ENCODE assay signal across 8 mouse cellular contexts in the genomic region with DNA sequence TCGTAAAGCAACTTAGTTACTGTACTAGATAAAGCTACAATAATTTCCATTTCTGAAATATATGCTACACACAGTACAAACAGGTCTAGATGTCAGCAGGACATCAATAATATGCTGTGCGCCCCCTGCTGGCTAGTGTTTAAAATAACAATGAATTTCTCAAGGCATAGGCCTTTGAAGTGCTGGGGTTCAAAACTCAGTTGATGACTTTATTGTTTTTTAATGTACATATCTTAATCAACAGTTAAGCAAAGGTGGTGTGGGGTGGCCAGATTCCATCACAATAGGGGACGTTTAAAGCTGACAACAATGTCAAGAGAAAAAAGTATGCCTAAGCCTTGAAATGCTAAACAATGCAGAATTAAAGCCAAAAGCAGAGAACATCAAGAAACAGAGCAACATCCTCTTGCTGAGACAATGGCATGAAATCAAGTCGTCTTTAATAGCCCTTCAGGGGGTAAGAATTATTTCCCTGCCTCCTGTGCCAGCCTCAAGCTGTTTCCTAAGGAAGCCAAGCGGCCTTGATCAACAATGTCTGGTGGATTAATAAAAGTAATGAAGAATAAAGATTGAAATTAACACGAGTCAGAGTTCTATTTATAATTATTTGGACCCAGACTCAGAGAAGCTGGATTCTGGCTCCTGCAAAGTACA. TPM values are rescaled to one million over a fixed set of nuclear protein-coding genes. Genes with fewer than 3 reads are reported as not detected.
A peak's percentile ranks its signal among the peaks of the same experiment; 100 is the strongest.
DNase-seq lines count a peak whose midpoint lies in the region; ATAC-seq and TF ChIP-seq lines count a peak whose summit lies in the region.

No protein-coding gene starts in this region.

- DNase-seq in left cerebral cortex, postnatal 25 days (ENCODE audit: low spot score in 2 of 2): peak; percentile 27 to 35
- no peak for DNase-seq in left cerebral cortex, adult 8-10 months (ENCODE audit: low spot score in 2 of 2)
- DNase-seq in adrenal gland, postnatal 36 days: peak; percentile 86 to 89
- peak; percentile 80 for DNase-seq in hindbrain, embryonic 14.5 days (ENCODE audit: low spot score)
- peak; percentile 47 to 62 (median 50) for DNase-seq in liver, embryonic 14.5 days (ENCODE audit: low read depth in 3 of 3, low spot score in 3 of 3)
- peak; percentile 81 for DNase-seq in thymus, postnatal 14 days

- 0 out of 2 replicates have a peak overlapping the region, but pooled peaks have one; percentile 17 for H3K9ac ChIP-seq in hindbrain, embryonic 14.5 days
- no peak overlapping the region; the same call in 1 of the 2 replicates for H3K9ac ChIP-seq in liver, embryonic 14.5 days (replicated peaks)

- no peak for TF ChIP-seq EP300 in liver, embryonic 14.5 days (IDR thresholded peaks at IDR 0.05; ENCODE audit: low read depth)

- no peaks in the 10 kb centered on the region for H3K36me3 ChIP-seq in hindbrain, embryonic 14.5 days (replicated peaks; ENCODE audit: control insufficient read depth, insufficient read depth)
- H3K36me3 ChIP-seq in liver, embryonic 14.5 days (replicated peaks; ENCODE audit: control insufficient read depth, insufficient read depth, low read depth): no peaks in the 10 kb centered on the region

- H3K4me2 ChIP-seq in hindbrain, embryonic 14.5 days (replicated peaks): peak overlapping the region; percentile 100
- H3K4me2 ChIP-seq in liver, embryonic 14.5 days (ENCODE audit: low read depth): peak overlapping the region; percentile 97

- WGBS in hindbrain, embryonic 14.5 days: 27% methylated on average over 6 of the region's 6 CpGs
- WGBS in liver, embryonic 14.5 days (ENCODE audit: insufficient replicate concordance): 17% methylated on average over 6 of the region's 6 CpGs

- ATAC-seq in erythroblast, adult 5-6 weeks (replicated peaks; ENCODE audit: low FRiP score, poor library complexity, severe bottlenecking): peak; percentile 77
- ATAC-seq in hindbrain, embryonic 14.5 days (ENCODE audit: low FRiP score): no peak
- no peak for ATAC-seq in liver, embryonic 14.5 days (ENCODE audit: insufficient read depth)
- peak; percentile 51 for ATAC-seq in neutrophil, adult 5-6 weeks (ENCODE audit: extremely low read depth, insufficient number of reproducible peaks, low FRiP score, poor library complexity, severe bottlenecking)

- H3K27me3 ChIP-seq in hindbrain, embryonic 14.5 days (ENCODE audit: control insufficient read depth, insufficient read depth, low read length): peaks cover 25% of the 10 kb centered on the region
- H3K27me3 ChIP-seq in liver, embryonic 14.5 days (ENCODE audit: control insufficient read depth, insufficient read depth, low read length): 0 out of 2 replicates have a peak, but pooled peaks cover 3% of the 10 kb centered on the region

- H3K9me3 ChIP-seq in hindbrain, embryonic 14.5 days (ENCODE audit: control insufficient read depth, low read length): no peaks in the 10 kb centered on the region
- no peaks in the 10 kb centered on the region for H3K9me3 ChIP-seq in liver, embryonic 14.5 days (ENCODE audit: control insufficient read depth, low read length)

- peak; percentile 74 for TF ChIP-seq CTCF in liver, embryonic 14.5 days (IDR thresholded peaks at IDR 0.05; ENCODE audit: low read depth)

- intact Hi-C loops in left cerebral cortex, postnatal 25 days (cut with DNase I): loop anchor here (5.0 to 10.0 kb wide), 2 partner anchors 120 to 293 kb away; no protein-coding TSS in a partner anchor

- H3K4me3 ChIP-seq in hindbrain, embryonic 14.5 days (replicated peaks; ENCODE audit: low read length): peak overlapping the region; percentile 78; the same call in 1 of the 2 replicates
- H3K4me3 ChIP-seq in liver, embryonic 14.5 days (ENCODE audit: insufficient read depth in 1 of 2, low read depth in 2 of 2, low read length in 2 of 2): peak overlapping the region; percentile 26 to 82; a peak in 3 of 4 replicates

- no peak overlapping the region for H3K27ac ChIP-seq in hindbrain, embryonic 14.5 days
- no peak overlapping the region for H3K27ac ChIP-seq in liver, embryonic 14.5 days

- H3K4me1 ChIP-seq in hindbrain, embryonic 14.5 days (replicated peaks; ENCODE audit: control insufficient read depth, insufficient read depth, low read length): peaks cover 5% of the 10 kb centered on the region; the same call in 1 of the 2 replicates
- H3K4me1 ChIP-seq in liver, embryonic 14.5 days (replicated peaks; ENCODE audit: control insufficient read depth in 2 of 2, insufficient read depth in 2 of 2, low read length in 1 of 2): peaks cover 0 to 5% of the 10 kb centered on the region in 2 experiments; a peak in 2 of 4 replicates

RNA-seq across cellular contexts. Expression of a gene that starts 2.0 kb away (rescaled TPM):
- 1 to 10 TPM; 7.8 to 9.9 TPM for total RNA-seq in left cerebral cortex, postnatal 25 days (2021)
- 10 to 100 TPM; 14.7 to 18.7 (median 16.0) TPM for total RNA-seq in left cerebral cortex, adult 8-10 months (2022)
- 100 to 1,000 TPM; 233 to 271 TPM for total RNA-seq in adrenal gland, postnatal 36 days (2021)
- total RNA-seq in erythroblast, adult 5-6 weeks (2015; ENCODE audit: low replicate concordance): 1.5 and 1.9 TPM in 2 replicates
- total RNA-seq in erythroblast, adult 5-6 weeks (2017; ENCODE audit: low replicate concordance): 2.2 and 2.6 TPM in 2 replicates
- 7.1 TPM in 2 replicates for polyA plus RNA-seq in hindbrain, embryonic 14.5 days (2014; fragmentation: Nextera tagmentation; extraction: Ambion mirVana)
- polyA plus RNA-seq in liver, embryonic 14.5 days (2012; rRNA removed): 3.1 and 4.3 TPM in 2 replicates
- polyA plus RNA-seq in liver, embryonic 14.5 days (2014; fragmentation: Nextera tagmentation; extraction: Ambion mirVana): 7.5 and 7.7 TPM in 2 replicates
- total RNA-seq in neutrophil, adult 5-6 weeks (2017): 2.0 and 2.7 TPM in 2 replicates

RNA-seq across cellular contexts. Expression of a gene that starts 43.6 kb away (rescaled TPM):
- 10 to 100 TPM; 14.0 to 15.1 TPM for total RNA-seq in left cerebral cortex, postnatal 25 days (2021)
- 10 to 100 TPM; 11.3 to 13.8 (median 13.1) TPM for total RNA-seq in left cerebral cortex, adult 8-10 months (2022)
- total RNA-seq in adrenal gland, postnatal 36 days (2021): 1 to 10 TPM; 2.3 to 2.4 TPM
- not detected in 2 replicates for total RNA-seq in erythroblast, adult 5-6 weeks (2015; ENCODE audit: low replicate concordance)
- total RNA-seq in erythroblast, adult 5-6 weeks (2017; ENCODE audit: low replicate concordance): not detected in 2 replicates
- 3.2 and 3.4 TPM in 2 replicates for polyA plus RNA-seq in hindbrain, embryonic 14.5 days (2014; fragmentation: Nextera tagmentation; extraction: Ambion mirVana)
- polyA plus RNA-seq in liver, embryonic 14.5 days (2012; rRNA removed): 0.09 and 0.16 TPM in 2 replicates
- polyA plus RNA-seq in liver, embryonic 14.5 days (2014; fragmentation: Nextera tagmentation; extraction: Ambion mirVana): 0.05 and 0.11 TPM in 2 replicates
- 0.49 and 1.4 TPM in 2 replicates for total RNA-seq in neutrophil, adult 5-6 weeks (2017)

Comparison
In these comparisons a context has a peak if more than half of its experiments do, and no peak if none do; other contexts are left out.
1. DNase-seq: peak in left cerebral cortex, postnatal 25 days (2 of 2), adrenal gland, postnatal 36 days (2 of 2), hindbrain, embryonic 14.5 days (single experiment), liver, embryonic 14.5 days (3 of 3) and thymus, postnatal 14 days (single experiment); none in left cerebral cortex, adult 8-10 months (0 of 2).
2. ATAC-seq: peak in erythroblast, adult 5-6 weeks (single experiment) and neutrophil, adult 5-6 weeks (single experiment); none in hindbrain, embryonic 14.5 days (single experiment) and liver, embryonic 14.5 days (single experiment).
3. RNA of a gene that starts 2.0 kb away (total RNA-seq): 233 to 271 TPM in adrenal gland, postnatal 36 days; 14.7 to 18.7 TPM in left cerebral cortex, adult 8-10 months, 7.8 to 9.9 TPM in left cerebral cortex, postnatal 25 days, 2.0 to 2.7 TPM in neutrophil, adult 5-6 weeks and 1.5 to 2.6 TPM in erythroblast, adult 5-6 weeks; every median in the first group is over 10 times any median in the second.